ENCODE assay signal across 14 mouse cellular contexts in genomic region chr8:115855934-115856629, GRCm38 (mm10).
DNase-seq lines count a peak whose midpoint lies in the region; ATAC-seq and TF ChIP-seq lines count a peak whose summit lies in the region.
"Had no signal": no experiment of that assay in that cellular context is flagged by ENCODE, and none has a peak within 500 bp of the region (broad histone marks: within the 10 kb centered on the region; RNA-seq: fewer than 3 reads in every experiment).

No protein-coding gene starts in this region.

- no peaks in the 10 kb centered on the region for H3K27me3 ChIP-seq in liver, adult 2 months (ENCODE audit: control insufficient read depth, insufficient read depth, low read length)
- H3K27me3 ChIP-seq in liver, embryonic 12.5 days (replicated peaks) = no peaks in the 10 kb centered on the region
- H3K27me3 ChIP-seq: hindbrain, embryonic 15.5 days; midbrain, embryonic 12.5 days had no signal

- H3K36me3 ChIP-seq in liver, adult 2 months (ENCODE audit: control insufficient read depth, insufficient read depth, low read length) = no peaks in the 10 kb centered on the region
- H3K36me3 ChIP-seq in liver, embryonic 12.5 days = no peaks in the 10 kb centered on the region
- H3K36me3 ChIP-seq: embryonic facial prominence, embryonic 12.5 days; hindbrain, embryonic 15.5 days; midbrain, embryonic 12.5 days had no signal

- H3K27ac ChIP-seq in liver, adult 2 months (replicated peaks; ENCODE audit: insufficient read depth, low read depth, low read length) = no peak overlapping the region
- H3K27ac ChIP-seq in liver, embryonic 12.5 days = no peak overlapping the region
- H3K27ac ChIP-seq: embryonic facial prominence, embryonic 12.5 days; hindbrain, embryonic 15.5 days; midbrain, embryonic 12.5 days had no signal

- no peak overlapping the region for H3K9ac ChIP-seq in liver, adult 2 months (ENCODE audit: low read depth, low read length)
- no peak overlapping the region for H3K9ac ChIP-seq in liver, embryonic 12.5 days
- H3K9ac ChIP-seq: embryonic facial prominence, embryonic 12.5 days; hindbrain, embryonic 15.5 days; midbrain, embryonic 12.5 days had no signal

- TF ChIP-seq POLR2A in liver, adult 2 months (IDR thresholded peaks at IDR 0.05; ENCODE audit: extremely low read depth, insufficient read depth, low read length) = no peak

- TF ChIP-seq CTCF in liver, adult 2 months (IDR thresholded peaks at IDR 0.05; ENCODE audit: low read depth, low read length) = no peak

- H3K4me3 ChIP-seq in liver, adult 2 months (ENCODE audit: insufficient read depth, low read depth, low read length) = no peak overlapping the region
- no peak overlapping the region for H3K4me3 ChIP-seq in liver, embryonic 12.5 days
- H3K4me3 ChIP-seq: embryonic facial prominence, embryonic 12.5 days; hindbrain, embryonic 15.5 days; midbrain, embryonic 12.5 days had no signal

- 78% methylated on average over 8 of the region's 8 CpGs for WGBS in liver, adult 2 months
- 63% methylated on average over 8 of the region's 8 CpGs for whole genome bisulfite sequencing in liver, embryonic 12.5 days (ENCODE audit: insufficient replicate concordance)

- H3K4me1 ChIP-seq in liver, adult 2 months (ENCODE audit: control insufficient read depth, insufficient read depth, low read length) = peaks cover 5% of the 10 kb centered on the region
- no peaks in the 10 kb centered on the region for H3K4me1 ChIP-seq in liver, embryonic 12.5 days
- H3K4me1 ChIP-seq: embryonic facial prominence, embryonic 12.5 days; hindbrain, embryonic 15.5 days; midbrain, embryonic 12.5 days had no signal

- H3K9me3 ChIP-seq in liver, embryonic 12.5 days (replicated peaks) = 0 out of 2 replicates have a peak, but pooled peaks cover 3% of the 10 kb centered on the region
- H3K9me3 ChIP-seq: embryonic facial prominence, embryonic 12.5 days; hindbrain, embryonic 15.5 days; midbrain, embryonic 12.5 days had no signal

- no peaks in the 10 kb centered on the region for H3K79me2 ChIP-seq in liver, adult 2 months (ENCODE audit: control insufficient read depth, insufficient read depth, low read length)

- DNase-seq in liver, adult 2 months (ENCODE audit: extremely low read depth, low read depth, low spot score) = peak; percentile 71
- DNase-seq in gastrocnemius, postnatal 36 days = peak; percentile 13 to 21
- DNase-seq in kidney, postnatal 10 days = peak; percentile 58
- no peak for DNase-seq in right cerebral cortex, postnatal 10 days (ENCODE audit: low spot score in 2 of 2)
- DNase-seq in frontal cortex, postnatal 25 days (ENCODE audit: low spot score in 2 of 2) = no peak
- no peak for DNase-seq in left cerebral cortex, postnatal 36 days (ENCODE audit: low spot score in 2 of 2)
- DNase-seq in liver = no peak
- DNase-seq: cerebellum, postnatal 10 days; right cerebral cortex, postnatal 4 days had no signal

- ATAC-seq in liver, embryonic 12.5 days = no peak
- ATAC-seq: CD4-positive, CD25-positive, alpha-beta regulatory T cell, adult 4 months had no signal

- H3K4me2 ChIP-seq in liver, embryonic 12.5 days = no peak overlapping the region
- H3K4me2 ChIP-seq: embryonic facial prominence, embryonic 12.5 days; hindbrain, embryonic 15.5 days; midbrain, embryonic 12.5 days had no signal

- intact Hi-C loops in gastrocnemius, postnatal 36 days (cut with DNase I) = no loop called here
- intact Hi-C loops in left cerebral cortex, postnatal 36 days (cut with DNase I) = no loop called here

Comparison
In these comparisons a context has a peak if more than half of its experiments do, and no peak if none do; other contexts are left out.
1. DNase-seq: peak in liver, adult 2 months (single experiment), gastrocnemius, postnatal 36 days (2 of 2) and kidney, postnatal 10 days (single experiment); none in right cerebral cortex, postnatal 10 days (0 of 2), frontal cortex, postnatal 25 days (0 of 2), left cerebral cortex, postnatal 36 days (0 of 2) and liver (single experiment).